Mouse (Mus musculus) liver, embryonic 14.5 days (tissue): Measurements from ENCODE around the gene Iqsec1.

ENCODE experiments used
- CTCF ChIP-seq: IDR thresholded peaks from 2 replicates; pipeline ENCODE4 v1.5.1; 2016; ENCODE audit warnings: antibody characterized with exemption, low read depth, control low read depth
- EP300 ChIP-seq: IDR thresholded peaks from 2 replicates; pipeline ENCODE4 v1.6.1; 2016; ENCODE audit warnings: antibody characterized with exemption, low read depth

DNA sequence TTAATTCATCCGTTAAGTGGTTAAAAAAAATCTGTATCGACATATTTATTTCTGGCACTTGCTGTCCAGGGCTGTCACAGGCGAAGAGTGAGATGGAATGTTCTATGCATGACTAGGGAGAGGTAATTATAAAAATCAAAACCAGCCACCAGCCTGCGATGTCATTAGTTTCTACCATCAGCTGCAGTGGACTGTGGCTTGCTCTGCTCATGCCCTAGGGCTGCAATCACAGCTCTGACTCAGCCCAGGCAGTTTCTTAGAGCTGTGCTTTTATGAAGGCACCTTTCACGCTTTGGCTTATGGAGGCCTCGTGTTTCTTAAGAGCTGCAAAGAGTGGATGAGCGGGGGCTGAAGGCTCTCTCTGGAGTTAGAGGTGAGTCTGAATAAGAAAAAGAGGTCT lies 32.3 kb upstream of the Iqsec1 start:
- TF ChIP-seq CTCF (no peak), EP300 (no peak)
